Mouse (Mus musculus) lung, adult 18-20 months (tissue): Measurements from ENCODE around the gene Asrgl1.
A peak's percentile ranks its signal among the peaks of the same experiment; 100 is the strongest.

Experiments
- DNase-seq, 2 experiments: peaks; one replicate each; pipeline ENCODE4 v3.0.0; 2022; ENCODE audit warnings: mixed read lengths in 2 of 2

Gene Asrgl1

DNA sequence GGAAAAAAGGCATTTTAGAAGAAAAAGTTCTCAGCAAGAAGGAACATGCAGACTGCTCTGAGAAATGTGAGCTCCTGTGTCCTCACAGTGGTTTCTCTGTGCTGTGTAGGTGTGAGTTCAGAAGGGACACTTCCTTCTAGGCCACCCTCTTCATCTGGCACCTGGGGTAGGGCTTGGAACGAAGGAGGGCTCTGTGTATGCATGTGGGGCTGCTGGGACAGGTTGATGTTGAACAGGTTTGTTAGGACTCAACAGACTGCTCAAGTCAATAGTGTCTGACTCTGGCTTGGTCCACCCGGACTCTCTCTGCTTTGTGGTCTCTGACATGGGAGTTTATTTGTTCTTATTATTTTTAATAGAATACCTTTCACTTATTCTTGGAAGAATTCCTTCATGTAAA is 65.1 kb downstream of the Asrgl1 start:
- DNase-seq = no peak

GRCm38 (mm10) chr19:9069687-9070307 is 65.6 kb downstream of the Asrgl1 start:
- DNase-seq = no peak

- no peak for DNase-seq
Measured at GRCm38 (mm10) chr19:9067292-9067691, 68.1 kb downstream of the Asrgl1 start.

GRCm38 (mm10) chr19:9065621-9066561 is 69.5 kb downstream of the Asrgl1 start:
- DNase-seq = no peak

- DNase-seq = no peak
Measured at GRCm38 (mm10) chr19:9063831-9064230, 71.6 kb downstream of the Asrgl1 start.

- no peak for DNase-seq
Measured at GRCm38 (mm10) chr19:9062822-9063221, 72.6 kb downstream of the Asrgl1 start.

GRCm38 (mm10) chr19:9061221-9061893 is 74.1 kb downstream of the Asrgl1 start:
- DNase-seq = peak; percentile 68 to 81

GRCm38 (mm10) chr19:9060103-9060502 is 75.3 kb downstream of the Asrgl1 start:
- peak; percentile 64 to 75 for DNase-seq
